Mouse (Mus musculus) spleen, adult 2 months (tissue): ENCODE data around the gene Mlh3.

Source experiments
- CTCF ChIP-seq: fragments of 200-500 bp; IDR thresholded peaks from 2 replicates; pipeline ENCODE4 v1.5.1; 2011; ENCODE audit warnings: mild to moderate bottlenecking, inconsistent platforms; ENCODE audit not compliant: insufficient read depth, insufficient read length, insufficient replicate concordance; ENCODE audit errors: extremely low read depth
- POLR2A ChIP-seq: fragments of 200-500 bp; IDR thresholded peaks from 2 replicates; pipeline ENCODE4 v1.6.1; 2011; ENCODE audit warnings: low read depth, low read length, inconsistent platforms

DNA sequence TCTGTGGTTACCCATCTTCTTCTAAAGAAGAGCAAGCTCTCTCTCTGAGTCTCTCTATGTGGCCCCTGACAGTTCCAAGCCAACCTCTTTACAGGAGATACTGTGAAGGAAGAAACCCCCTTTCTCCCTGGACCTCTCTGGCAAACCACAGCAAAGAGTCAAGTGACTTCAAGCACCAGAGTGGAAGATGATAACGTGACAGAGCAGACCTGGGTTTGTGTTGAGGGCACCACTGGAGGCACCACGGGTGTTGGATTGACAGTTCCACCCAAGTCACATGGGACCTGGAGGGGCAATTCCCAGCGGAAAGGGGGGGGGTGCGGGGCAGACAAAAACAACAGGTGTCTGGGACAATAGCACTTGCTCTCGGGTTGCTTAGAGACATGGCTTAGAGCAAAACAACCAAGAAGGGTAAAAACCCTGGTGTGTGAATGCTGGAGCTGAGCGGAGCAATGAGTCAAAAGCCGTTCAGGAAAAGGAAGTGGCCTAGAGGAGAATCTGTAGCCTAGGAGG, 61.7 kb downstream of the Mlh3 start:
- no peak for TF ChIP-seq CTCF
- TF ChIP-seq POLR2A = no peak
